Mouse (Mus musculus) megakaryocyte progenitor cell, adult 5-6 weeks (primary cell): ENCODE measurements around the gene March4. TPM values are rescaled to one million over a fixed set of nuclear protein-coding genes. Genes with fewer than 3 reads are reported as not detected.
A peak's percentile ranks its signal among the peaks of the same experiment; 100 is the strongest.

Source experiments
- ATAC-seq: replicated peaks from 2 replicates; pipeline ENCODE4 v1.8.0; 2016; ENCODE audit warnings: mild to moderate bottlenecking, moderate TSS enrichment, inconsistent platforms; ENCODE audit not compliant: poor library complexity
- total RNA-seq, 2 experiments: library from RNA; stranded (forward) in 1 of 2; stranded (reverse) in 1 of 2; fragments of 157-497, 149-512 nt in 1 of 2; fragments of 200-1000 nt in 1 of 2; gene quantifications; 2 replicates each; pipeline versions ENCODE4 v1.2.3 to v1.2.4; 2015 to 2017

The March4 gene
- total RNA-seq, 2 experiments from 2014 or later, result 0.02 to 0.12 TPM

DNA sequence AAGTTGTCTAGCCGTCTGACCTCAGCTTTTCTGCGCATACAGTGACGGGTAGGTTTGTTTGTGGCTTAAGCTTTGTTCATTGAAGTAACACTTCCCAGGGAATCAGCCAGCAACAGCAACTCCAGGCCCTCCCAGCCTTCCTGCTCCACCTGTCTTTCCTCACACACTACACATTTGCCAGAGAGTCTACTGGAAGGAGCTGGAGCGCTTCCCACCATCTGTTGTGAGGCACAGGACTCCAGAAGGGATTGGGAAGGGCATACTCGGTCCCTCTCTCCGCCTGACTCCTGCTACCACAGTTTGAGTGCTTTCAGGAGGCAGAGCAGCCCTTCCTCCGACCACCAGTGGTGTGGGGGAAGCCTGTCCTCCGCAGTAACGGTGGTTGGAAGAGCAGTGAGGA lies 136.1 kb downstream of the March4 start:
- ATAC-seq, result no peak

DNA sequence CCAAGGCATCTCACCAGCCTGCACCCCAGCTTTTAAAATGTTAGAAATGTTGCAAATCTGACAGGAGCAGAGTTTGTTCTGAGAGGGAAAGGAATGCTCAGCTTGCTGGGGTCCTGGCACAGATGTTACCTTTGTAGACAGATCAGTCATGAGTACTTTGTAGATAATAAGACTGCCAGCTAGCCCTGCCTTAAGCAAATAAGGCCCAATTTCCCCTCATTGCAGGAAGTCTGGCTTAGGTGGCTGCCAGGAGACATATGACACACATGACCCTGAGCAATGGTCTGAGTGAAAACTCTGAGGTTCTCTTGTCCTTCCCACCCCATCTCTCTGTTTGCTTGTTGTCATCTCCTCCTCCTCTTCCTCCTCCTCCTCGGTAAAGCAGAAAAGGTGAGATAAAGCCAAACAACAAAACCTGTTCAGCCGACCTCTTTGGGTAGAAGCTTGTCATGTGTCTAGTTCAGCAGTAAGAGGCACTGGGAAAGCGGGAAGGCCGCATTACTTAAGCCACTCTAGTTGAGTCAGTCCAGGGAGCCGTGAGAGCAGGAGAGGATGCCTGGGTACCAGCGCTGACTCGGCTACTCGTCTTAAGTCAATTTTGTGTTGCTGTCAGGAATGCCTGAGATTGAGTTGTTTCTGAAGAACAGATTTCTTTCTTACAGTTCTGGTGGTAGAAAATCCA lies 136.9 kb downstream of the March4 start:
- ATAC-seq, result no peak

DNA sequence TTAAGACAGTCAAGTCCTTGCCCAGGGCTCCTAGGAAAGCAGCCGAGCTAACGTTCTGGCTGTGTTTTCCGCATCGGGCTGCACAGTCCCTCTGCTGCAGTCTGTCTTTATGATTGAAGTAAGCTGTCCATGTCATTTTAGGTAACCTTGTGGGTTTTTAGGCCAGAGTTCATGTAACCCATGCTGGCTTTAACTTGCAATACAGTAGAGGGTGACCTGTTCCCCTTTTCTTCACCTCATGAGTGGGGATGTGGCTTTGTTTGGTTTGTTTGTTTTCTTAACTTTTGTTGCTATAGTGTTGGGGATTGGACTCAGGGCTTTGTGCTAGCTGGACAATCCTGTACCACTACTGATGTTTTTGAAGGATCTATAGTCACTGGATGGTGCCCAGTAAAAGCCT lies 146.3 kb downstream of the March4 start:
- peak; percentile 71 for ATAC-seq

DNA sequence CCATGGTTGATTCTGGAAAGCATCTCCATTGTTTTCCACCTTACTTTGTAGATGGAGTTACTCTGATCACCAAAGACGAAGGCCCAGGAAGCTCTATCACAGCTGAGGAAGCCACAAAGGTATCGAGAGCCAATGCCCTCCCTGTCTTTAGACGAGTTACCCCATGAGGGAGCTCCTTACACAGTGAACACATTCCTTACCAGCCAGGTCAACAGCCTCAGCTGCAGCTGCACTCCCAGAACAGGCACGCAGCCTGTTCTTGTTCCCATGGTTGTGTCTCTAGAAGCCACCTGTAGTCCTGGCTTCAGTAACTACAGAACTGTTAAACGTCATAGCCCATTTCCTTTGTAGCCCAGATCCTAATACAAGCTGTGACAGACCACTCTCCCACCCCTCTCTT lies 153.1 kb downstream of the March4 start:
- no peak for ATAC-seq

DNA sequence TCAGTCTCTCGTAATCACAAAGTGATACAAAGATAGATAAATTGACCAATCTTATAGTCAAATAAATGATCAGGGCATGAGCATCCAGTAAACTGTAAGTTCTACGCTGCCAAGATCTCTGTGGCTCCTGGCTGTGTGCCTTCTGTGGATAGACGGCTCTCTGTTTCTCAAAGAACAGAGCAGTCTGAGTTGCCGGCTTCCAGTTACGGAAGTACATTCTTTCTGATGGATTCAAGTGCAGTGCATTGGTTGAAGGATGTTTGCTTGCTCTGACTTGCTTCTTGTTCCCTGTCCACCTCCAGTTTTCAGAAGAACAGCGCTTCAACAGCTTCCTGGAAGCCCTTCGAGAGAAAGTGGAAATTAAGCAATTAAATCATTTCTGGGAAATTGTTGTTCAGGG lies 153.7 kb downstream of the March4 start:
- no peak for ATAC-seq

DNA sequence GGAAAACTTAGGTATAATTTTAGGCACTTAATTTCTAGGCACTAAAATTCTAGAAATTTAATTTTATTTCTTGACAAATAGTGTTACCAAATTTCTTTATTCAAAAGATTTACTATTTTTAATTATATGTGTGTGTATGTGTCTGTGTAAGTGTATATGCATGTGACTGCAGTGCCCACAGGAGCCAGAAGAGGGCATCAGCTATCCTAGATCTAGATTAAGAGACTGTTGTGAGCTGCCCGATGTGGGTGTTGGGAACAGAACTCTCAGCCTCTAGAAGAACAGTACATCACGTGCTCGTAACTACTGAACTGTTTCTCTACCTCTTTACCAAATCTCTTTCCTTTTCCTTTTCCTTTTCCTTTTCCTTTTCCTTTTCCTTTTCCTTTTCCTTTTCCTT lies 156.2 kb downstream of the March4 start:
- ATAC-seq, result no peak

- ATAC-seq, result no peak
Measured at GRCm38 (mm10) chr1:72379752-72380353, 156.9 kb downstream of the March4 start.

DNA sequence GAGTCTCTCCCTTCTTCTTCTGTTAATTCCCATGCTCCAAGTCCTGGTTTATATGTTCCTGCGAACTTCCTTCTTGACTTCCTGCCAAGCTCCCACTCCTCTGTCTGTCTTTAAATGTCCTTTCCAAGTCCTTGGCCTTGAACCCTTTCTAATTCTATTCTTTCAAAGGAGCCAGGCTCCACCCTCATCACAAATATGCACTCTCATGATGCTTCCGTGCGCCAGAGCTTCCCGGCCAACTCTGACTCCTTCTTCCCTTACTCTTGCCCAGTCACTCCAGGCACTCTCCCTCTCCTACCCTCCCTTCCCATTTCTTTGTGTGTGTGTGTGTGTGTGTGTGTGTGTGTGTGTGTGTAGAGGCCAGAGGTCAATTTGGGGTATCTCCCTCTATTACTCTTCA lies 158.6 kb downstream of the March4 start:
- no peak for ATAC-seq

Other genes starting within 250 kb of the March4 start
- gene Xrcc5, start 229.5 kb downstream of the March4 start, total RNA-seq (2015), result 12.0 and 12.4 TPM in 2 replicates
- gene Xrcc5, start 229.5 kb downstream of the March4 start, total RNA-seq (2017), result 11.6 and 18.9 TPM in 2 replicates
- gene Smarcal1, start 46.3 kb upstream of the March4 start, total RNA-seq (2015), result 20.1 and 24.7 TPM in 2 replicates
- gene Smarcal1, start 46.3 kb upstream of the March4 start, total RNA-seq (2017), result 26.7 and 28.9 TPM in 2 replicates
- gene Ankar, start 163.6 kb upstream of the March4 start, total RNA-seq (2015), result not detected in 2 replicates
- gene Ankar, start 163.6 kb upstream of the March4 start, total RNA-seq (2017), result not detected in 2 replicates
- 1,390 and 1,455 TPM in 2 replicates for gene Rpl37a, start 174.4 kb upstream of the March4 start, total RNA-seq (2015)
- gene Rpl37a, start 174.4 kb upstream of the March4 start, total RNA-seq (2017), result 472 and 633 TPM in 2 replicates